Mouse (Mus musculus) thymus, postnatal 10 days (tissue): ENCODE results near the gene 5730480H06Rik.

Experiments used
- DNase-seq, 2 experiments: peaks; one replicate each; pipeline ENCODE4 v3.0.0; 2021; ENCODE audit warnings: low spot score in 2 of 2

The 5730480H06Rik gene

DNA sequence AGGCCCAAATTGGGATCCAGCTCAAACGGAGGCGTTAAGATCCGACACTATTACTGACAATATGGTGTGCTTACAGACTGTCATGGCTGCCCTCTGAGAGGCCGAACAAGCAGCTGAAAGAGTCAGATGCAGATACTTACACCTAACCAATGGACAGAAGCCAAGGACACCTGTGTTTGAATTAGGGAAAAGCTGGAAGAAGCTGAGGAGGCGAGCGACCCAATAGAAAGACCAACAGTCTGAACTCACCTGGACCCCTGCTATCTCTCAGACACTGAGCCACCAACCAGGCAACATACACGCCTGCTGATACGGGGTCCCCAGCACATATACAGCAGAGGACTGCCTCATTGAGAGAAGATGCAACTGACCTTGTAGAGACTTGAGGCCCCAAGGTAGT lies at the start of gene 5730480H06Rik:
Gene 5730480H06Rik, plus strand, starts transcription at position 301 of the 400 bp plus-strand sequence.
- DNase-seq: no peak

DNA sequence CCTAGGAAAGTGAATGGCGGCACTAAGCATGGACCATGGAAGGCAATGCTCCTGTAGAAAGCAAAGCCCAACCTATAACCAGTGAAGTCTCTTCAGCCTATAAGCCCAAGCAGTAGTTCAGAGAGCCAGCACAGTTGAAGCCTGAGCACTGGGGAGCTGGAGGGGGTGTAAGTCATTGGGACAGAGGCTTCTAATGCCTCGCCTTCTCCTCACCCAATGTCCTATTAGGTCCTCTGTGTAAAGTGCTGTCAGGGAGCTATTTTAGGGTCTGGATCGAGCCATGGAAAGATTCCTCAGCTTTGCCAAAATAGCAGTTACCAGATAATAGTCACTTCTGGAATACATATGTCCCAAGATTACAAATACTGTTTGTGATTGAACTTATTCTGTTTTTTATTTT lies 26.6 kb upstream of the 5730480H06Rik start:
- DNase-seq: no peak

DNA sequence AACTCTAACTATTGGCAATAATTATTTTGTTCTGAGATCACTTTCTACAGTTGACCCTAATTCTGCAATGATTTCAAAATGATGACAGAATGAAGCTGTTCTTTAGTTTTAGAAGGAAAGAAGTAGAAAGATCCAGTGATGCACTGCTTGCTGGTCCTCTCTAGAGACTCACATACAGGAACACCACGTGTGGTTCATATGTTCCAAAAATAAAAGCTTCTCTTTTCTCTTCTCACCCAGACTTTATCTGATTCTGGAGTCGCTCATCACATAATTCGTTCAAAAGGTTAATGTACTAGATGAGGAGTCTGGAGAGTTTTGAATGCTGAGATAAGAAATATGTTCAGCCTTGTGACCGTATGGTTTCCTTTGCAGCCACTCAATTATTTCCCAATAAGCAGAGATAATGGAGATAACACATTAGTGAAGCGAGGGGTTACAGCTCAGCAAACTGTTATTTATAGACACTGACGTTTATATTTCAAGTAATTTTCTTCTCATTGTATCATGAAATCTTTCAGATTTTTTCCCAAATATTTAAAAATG lies 12.6 kb upstream of the 5730480H06Rik start:
- DNase-seq: no peak

DNA sequence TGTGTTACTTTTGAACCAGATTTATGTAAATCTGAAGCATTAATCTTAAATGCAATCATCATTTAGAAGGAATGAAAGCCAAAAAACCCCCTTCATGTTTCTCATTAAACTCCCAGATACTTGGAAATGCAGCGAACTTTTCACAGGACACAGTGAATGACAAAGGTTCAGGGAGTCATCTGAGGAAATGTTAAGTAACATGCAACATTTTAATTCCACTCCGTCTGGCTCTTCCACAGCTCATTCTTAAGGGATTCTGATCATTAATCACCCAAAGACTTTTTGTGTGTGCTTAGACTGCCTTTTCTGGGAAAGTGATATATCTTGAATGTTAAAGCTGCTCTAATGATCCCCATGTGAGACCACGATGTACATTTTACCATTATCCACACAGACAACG lies 7.2 kb upstream of the 5730480H06Rik start:
- no peak for DNase-seq

DNA sequence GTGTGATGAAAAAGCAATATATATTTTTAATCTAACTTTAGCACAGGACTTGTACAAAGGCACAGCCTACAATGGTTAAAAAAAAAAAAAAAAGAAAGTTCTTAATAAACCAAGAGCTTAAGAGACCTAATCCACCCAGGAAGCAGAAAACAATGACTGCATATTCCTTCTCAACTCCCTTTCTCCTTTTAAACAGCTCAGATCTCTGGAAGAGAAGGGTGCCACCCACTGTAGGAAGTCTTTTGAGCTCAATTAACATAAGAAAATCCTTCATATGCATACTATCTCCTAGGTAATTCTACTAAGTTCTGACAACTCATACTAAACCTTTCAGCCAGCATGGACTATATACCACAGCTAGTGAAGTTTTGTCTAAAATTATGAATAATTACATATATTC lies 1.5 kb upstream of the 5730480H06Rik start:
- DNase-seq: no peak

DNA sequence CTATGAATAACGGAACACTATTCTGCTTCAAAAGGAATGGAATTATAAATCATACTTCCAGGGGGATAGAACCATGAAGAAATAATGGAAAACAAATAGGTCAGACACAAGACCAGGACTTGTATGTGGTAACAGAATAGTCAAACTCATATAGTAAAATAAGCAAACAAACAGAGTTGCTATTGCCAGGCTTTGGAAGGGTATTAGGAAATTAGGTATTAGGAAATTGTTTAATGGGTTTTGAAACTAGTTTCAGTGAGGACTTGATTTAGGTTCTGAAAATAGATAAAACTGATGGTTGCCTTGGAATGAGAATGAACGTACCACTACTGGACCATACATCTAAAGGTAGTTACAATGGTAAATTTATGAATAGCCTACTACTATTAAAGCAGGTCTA lies 2.0 kb downstream of the 5730480H06Rik start:
- no peak for DNase-seq

DNA sequence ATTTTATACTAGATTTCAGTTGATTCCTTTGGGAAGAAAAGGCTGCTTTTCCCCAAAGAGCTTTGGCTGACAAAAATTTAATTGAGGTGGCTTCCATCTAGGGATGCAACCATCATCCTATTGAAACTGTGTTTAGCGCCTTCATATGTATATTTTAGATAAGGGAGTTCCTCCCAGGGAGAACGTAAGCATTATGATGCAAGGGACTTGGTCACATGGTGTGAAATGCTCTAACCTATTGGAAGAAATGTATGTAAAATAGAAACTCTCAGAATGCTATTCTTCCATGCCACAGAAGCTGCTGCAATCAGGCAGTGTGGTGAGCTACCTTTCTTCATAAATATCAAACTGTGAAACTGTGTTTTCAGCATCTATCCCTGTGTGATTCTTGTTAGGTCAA lies 3.1 kb downstream of the 5730480H06Rik start:
- no peak for DNase-seq

DNA sequence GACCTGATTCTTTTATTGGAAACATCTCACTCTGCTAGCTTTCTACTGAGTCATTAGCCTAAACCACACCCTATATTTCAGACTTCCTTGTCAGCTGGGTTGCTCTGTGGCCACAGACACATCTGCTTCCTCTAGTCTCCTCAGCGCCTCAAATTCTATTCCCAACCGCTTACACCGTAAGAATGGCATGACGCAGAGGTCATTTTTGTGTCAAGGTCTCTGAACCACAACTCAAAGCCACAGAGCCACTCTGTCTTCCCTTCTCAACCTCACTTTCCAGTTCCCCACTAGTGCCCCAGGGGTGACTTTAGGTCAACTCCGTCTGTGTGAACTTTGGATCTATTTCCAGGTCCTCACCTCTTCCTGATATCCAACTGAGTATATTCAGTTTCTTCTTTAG lies 3.7 kb downstream of the 5730480H06Rik start:
- no peak for DNase-seq

DNA sequence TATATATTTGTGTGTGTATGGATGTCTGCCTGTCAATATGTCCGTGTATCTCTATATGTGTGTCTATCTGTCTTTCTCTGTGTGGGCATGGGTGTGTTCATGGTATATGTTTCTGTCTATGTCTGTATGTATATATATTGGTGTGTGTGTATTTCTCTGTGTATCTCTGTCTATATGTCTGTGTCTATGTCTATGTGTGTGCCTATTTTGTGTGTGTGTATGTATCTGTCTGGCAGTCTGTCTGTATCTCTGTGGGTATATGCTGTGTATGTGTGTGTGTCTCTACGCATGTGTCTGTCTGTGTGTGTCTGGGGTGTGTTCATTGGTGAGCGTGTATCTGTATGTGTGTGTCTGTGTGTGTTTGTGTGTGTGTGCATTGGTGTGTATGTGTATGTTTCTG lies 5.7 kb downstream of the 5730480H06Rik start:
- DNase-seq: no peak

DNA sequence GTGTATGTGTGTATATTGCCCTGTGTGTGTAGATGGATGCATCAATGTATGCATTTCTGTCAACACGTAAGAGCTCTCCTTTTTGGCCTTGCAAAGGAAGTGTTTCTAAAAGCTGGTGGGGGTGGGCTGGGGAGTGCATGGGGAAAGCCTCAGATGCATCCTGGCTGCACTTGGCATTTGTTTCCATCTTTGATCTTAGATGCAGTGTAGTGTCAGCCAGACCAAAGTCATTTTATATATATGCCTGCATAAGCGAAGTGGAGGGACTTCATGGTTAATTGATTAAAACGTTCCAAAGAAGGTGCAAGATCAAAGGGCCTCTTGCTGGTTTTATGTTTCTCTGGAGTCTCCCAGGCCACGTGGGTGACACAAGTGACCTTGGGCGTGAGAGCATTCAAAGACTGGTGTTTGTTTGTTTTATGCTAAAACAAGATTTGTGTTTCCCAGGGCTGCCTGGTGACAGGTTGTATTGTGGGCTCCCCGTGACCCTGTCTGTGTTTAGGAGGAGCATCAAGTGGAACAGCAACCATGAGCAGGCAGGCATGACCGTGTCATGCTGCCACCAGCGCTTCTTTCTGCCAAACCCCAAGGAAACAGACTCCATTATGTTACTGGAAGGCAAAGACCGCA lies 6.2 kb downstream of the 5730480H06Rik start:
- DNase-seq: no peak

DNA sequence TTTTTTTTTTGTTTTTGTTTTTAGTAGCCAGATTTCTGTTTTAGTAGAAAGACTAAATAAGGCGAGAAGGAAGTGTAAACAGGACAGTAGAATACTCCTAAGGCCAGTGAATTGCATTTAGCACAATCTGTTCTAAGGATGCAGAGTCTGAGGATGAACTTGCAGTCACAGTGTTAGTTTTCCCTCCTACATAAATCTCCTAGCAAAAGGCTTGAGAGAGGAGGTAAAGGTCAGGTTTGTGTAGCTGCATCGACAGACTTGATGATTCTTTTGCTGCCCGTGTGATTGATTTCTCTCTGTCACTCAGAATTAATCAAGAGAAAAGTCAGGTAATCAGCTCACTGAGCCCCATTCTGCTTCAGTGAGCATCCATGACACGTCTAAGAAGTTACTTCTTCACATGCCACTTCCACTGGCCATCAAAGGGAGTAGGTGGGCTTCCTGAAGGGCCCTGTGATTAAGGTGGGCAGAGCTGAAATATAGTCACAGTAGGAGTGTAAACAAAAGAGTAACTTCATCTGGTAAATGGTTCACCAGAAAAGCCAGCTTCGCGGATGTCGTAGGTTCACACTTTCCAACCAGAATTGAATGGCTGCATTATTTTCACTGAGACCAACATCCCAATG lies 13.2 kb downstream of the 5730480H06Rik start:
- no peak for DNase-seq

DNA sequence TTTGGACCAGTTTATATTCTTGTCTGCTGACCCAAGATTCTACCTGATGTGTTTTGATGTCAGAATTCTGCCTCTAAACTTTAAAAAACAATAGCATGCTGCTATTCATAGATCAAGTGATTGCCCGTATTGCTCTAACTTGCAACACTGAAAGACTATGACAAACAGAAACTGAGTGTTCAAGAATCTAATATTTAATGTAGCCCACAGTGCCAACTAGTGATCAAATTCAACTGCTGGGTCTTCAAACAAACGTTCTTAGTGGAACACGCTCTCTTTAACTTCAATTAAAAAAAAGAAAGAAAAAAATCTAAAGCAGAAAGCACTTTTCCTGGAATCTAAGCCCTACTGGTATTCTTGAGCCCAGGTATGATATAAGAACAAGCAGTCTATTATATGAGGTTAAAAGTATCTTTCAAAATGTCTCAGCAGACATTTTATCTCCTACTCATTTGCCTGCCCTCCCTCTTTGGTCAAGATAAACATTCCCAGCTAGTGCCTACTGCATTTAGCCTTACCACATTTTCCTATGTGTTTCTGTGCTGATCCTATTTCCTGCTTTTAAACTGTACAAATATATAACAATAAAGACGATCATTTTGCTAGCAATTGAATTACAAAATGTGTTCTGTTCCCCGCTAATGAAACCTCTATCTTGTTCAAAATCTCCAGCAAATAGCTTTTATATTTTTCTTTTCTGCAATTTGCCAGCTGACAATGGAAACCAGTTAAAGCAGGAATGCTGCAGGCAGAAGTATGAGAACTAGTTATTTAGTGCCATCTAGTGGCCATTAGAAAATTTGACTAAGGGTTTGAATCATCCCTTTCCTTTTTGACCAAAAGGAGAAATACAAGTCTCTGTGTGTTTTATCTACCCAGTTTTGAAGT lies 17.6 kb downstream of the 5730480H06Rik start:
- no peak for DNase-seq

DNA sequence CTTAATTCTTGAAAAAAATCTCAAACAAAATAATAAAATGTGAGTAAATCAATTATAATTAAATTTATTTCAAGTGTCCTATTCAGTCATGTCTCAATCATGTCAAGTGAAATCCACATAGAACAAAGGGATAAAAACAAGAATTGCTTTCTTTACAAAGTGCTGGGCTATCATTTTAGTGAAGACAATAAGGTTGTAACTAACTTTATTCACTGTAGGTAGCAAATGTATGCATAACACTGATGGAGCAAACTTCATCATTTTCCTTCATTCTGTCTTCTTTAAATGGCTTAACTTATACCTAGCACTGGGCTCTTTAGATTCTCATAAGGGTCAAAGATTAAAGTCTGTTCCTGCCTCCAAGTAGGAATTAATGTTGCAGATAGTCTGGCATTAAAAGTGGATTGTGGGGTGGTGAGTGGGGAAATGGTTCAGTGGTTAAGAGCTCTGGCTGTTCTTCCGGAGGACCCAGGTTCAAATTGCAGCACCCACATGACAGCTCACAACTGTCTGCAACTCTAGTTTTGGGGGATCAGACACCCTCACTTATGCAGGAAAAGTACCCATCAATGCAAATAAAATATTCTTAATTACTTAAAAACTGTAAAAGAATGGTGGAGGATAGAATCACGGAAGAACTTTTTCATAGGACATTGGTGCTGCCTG lies 18.4 kb downstream of the 5730480H06Rik start:
- DNase-seq: no peak

DNA sequence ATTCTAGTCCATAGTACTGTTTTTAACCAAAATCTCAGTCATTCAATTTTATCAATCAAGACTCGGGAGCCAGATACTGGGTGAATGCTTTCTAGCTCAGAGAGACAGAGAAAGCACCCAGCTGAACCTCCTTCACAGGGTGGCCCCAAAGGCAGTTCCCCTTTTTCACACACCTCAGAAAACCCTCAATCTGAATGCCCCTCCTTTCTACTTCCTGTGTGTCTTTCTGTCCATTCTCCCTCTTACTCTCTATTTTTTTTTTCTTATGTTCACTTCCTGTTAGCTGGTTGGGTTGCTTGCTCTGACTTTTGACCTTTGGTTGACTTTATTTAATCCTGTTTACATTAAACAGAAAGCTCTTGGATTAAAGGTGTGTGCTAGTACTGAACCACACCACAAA lies 21.6 kb downstream of the 5730480H06Rik start:
- DNase-seq: no peak

DNA sequence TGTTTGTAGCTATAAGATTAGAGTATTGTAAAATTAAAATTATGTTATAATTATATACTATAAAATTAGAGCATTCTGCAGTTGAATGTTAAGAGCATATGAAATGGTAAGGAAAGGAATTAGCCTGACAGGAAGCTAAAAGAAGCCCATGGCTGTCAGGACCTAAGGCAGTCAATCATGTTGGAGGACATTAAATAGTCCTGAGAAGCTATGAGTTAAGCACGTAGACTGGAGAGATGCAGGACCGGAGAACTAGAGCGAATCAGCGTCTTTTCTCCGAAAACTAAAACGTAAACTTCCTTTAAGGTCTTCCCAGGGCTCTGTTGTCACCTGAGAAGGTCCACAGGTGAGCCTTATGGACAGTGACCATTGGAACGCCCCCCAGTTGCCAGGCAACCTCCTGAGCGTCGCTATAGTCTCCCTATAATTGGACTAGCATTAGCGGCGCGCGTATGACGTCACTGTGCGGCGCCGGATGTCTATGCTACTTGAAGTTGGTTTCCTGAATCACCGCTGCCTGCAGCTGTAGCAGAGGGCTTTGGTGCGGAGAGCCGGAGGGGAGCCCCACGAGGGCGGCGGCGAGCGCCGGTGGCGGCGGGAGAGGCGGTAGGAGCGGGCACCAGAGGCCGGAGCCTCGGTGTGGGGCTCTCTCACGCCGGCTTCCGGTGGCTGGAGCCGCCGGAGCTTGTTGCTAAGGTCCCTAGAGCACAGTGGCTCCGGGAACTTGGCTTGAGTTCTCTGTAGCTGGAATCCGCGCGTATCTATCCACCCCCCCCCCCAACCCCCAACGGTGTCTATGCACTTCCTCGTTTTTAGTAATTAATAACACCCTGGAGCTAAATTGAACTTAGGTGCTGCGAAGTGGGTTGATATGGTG lies 44.4 kb downstream of the 5730480H06Rik start:
- peak; percentile 86 to 88 for DNase-seq

DNA sequence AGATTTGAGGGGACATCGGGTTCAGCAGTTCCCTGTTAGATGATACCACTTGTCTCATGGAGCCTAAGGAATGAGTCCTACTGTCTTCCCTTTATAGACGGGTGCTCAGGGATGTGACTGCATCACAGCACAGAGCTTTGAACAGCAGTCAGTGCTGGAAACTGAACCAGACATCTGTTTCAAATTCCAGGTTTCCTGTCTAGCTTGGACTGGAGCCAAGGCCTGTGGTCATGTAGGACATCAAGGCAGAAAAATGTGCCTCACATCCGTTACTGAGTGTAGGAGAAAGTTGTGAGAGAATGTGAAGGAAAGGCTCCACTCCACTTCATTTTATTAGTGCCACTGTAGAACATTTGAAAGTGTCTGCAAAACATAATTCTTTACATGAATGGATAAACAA lies 74.7 kb downstream of the 5730480H06Rik start:
- DNase-seq: no peak

DNA sequence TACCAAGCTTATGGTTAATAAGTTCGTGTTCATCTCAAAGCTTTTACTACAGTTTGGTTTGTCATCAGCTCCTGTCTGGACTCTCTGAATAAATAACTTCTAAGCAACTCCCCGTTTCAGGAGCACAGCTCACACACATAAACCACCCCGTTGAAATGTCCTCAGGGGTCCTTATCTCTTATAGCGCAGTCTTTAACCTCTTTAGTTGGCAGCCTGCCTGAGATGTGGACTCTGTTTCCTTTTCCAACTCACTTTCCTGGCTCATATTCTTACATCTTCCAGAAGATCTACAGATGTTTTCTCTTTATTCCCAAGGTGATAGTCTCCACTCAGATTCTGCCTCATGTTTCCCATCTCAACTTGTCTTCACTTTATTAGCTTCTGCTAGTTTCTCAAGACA lies 80.5 kb downstream of the 5730480H06Rik start:
- no peak for DNase-seq

DNA sequence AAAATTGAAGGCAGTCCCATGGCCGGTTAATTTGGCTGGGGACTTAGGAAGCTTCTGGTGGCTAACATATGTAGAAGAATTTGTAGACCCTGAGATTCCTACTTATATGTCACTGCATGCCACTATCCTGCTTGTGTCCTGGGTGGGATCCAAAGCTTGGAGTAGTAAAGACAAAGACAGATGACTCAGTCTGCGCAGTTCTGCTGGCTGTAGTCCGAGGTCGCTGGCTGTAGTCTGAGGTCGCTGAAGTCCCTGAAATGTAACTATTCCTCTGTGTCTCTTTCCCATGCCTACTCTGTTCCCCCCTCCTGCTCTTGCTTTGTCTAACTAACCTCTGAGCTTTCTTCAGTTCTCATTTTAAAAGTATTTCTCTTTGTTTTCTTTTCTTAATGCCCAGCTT lies 82.6 kb downstream of the 5730480H06Rik start:
- DNase-seq: no peak

DNA sequence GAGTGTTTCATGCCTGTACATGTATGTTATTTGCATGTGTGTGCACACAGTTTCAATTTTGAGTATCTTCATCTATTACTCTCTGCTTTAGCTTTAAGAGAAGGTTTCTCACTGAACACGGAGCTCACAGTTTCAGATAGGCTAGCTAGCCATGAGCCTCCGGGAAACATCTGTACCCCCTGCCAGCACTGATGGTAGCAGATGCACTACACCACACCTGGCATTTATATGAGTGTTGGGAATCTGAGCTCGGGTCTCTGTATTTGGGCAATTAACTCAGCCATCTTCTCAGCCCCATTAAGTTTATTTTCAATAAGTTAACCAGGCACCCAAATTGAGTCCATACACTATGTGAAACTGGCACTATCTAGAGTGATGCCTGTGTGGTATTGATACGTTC lies 83.7 kb downstream of the 5730480H06Rik start:
- no peak for DNase-seq

DNA sequence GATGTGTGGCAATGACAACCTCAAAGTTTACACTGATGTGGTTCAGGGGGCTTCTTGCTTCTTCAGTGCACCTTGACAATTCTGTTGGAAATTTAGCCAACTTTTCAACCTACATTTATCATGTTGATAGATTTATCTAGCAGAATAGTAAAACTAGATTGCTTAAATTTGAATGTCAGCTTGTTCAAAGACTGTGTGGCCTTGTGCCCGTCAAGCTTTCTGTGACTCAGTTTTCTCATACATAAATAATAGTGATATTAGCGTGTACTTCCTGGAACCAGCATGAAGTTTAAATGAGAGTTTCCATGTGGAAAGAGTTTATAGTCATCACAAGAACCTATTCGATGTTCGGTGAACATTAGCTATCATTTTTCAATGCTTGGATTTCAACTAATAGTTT lies 84.5 kb downstream of the 5730480H06Rik start:
- no peak for DNase-seq

DNA sequence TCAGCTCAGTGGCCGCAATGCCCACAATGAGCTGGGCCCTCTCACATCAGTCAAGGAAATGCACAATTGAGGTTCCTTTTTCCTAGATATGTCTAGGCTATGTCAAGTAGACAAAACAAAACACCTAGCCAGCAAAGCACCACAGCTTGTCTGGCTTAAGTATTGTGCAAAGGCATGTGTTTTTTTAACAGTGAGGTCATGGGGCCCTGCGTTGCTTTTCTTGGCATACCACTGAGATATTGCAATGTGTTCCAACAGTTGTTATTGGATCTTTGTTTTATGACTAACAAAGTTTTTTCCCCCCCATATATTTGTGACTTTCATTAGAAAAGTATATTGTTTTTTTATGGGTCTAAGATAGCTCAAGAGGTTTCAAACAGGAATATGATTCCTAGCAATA lies 92.0 kb downstream of the 5730480H06Rik start:
- no peak for DNase-seq
